Mouse (Mus musculus): ENCODE results near the gene Trim15.
A peak's percentile ranks its signal among the peaks of the same experiment; 100 is the strongest.

- no peak for TF ChIP-seq POLR2A (IDR thresholded peaks at IDR 0.05; ENCODE audit: borderline replicate concordance, extremely low read depth, insufficient read depth, insufficient read length, poor library complexity, severe bottlenecking)
- TF ChIP-seq CTCF (IDR thresholded peaks at IDR 0.05; ENCODE audit: borderline replicate concordance, extremely low read depth, insufficient read depth, insufficient read length) = peak; percentile 65; the same call in 1 of the 2 replicates
Observed at GRCm38 (mm10) chr17:36824005-36824404, 43.0 kb downstream of the Trim15 start.

Data from brain, embryonic 14.5 days (tissue).